Mouse (Mus musculus) frontal cortex, postnatal 10 days (tissue): ENCODE data around the gene Kctd20.

Experiments
- DNase-seq, 2 experiments: peaks; one replicate each; pipeline ENCODE4 v3.0.0; 2022; ENCODE audit warnings: low spot score in 2 of 2, mixed read lengths in 1 of 2

Kctd20 gene

DNA sequence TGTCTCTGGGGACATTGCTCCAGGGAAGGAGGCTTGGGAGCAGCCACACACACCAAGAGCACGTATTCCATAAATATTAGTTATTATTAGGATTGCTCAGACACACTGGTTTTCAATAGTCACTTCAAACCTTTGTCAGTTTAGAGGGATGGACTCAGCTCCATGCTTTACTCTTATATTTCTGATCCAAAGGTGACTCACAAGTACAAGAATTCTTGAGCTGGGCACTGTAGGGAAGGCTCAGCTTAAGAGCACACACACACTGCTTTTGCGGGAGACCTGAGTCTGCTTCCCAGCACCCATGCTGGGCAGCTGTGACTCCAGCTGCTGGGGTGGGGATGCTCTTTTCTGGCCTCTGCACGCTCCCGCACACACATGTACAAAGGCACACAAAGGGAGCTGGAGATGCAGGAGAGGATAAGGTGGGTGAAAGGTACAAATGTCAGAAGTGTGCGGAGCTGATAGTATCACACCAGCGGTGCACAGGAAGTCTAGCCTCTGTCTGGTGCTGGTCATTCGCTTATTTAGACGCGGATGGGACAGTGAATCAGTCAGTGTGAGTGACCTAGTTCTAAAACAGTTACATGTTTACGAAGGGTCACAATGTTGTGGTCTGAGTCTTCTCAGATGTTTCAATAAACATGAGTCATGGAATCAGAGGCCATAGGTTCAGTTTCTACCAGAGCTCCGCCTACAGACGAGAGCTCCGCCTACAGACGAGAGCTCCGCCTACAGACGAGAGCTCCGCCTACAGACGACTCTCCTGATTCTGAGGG lies 20.1 kb upstream of the Kctd20 start:
- no peak for DNase-seq

GRCm38 (mm10) chr17:28932274-28932673 lies 19.5 kb upstream of the Kctd20 start:
- no peak for DNase-seq

DNA sequence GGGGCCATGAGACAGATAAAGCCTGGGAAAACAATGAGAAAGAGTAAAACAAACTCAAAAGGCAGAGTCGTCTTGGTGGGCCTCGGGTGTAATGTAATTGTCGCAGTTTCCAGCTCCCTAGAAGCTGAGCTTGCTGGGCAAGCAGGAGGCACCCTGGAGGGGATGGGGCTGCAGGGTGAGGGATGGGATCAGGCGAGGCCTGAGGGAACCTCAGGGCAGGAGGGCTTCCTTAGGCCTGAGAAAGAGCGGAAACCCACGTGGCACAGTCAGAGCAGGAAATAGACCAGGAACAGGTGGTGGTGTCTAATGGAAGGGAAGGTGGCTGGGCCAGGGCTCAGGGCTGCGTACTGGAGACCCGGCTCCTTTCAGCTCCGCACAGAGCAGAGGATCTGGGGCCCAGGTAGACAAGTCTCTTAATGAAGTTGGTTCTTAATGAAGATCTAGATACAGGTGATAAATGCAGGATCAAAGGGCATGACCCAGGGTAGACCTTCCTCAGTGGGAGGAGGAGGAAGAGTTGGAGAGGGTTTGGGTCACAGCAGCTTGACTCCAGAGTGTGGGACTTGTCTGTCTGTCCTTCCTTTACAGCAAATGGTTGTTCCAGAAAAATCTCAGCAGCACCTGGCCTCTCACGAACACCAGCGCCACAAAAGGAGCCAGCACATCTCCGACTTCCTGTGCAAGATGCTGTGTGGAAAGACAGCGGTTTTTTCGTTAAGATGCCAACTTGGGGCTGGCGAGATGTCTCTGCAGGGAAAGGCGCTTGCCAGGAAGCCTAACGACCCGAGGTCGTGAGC lies 17.4 kb upstream of the Kctd20 start:
- DNase-seq = no peak

- DNase-seq = no peak
These were observed 15.6 kb upstream of the Kctd20 start for GRCm38 (mm10) chr17:28936133-28936532.

- no peak for DNase-seq
These were observed 15.0 kb upstream of the Kctd20 start for GRCm38 (mm10) chr17:28936622-28937345.

DNA sequence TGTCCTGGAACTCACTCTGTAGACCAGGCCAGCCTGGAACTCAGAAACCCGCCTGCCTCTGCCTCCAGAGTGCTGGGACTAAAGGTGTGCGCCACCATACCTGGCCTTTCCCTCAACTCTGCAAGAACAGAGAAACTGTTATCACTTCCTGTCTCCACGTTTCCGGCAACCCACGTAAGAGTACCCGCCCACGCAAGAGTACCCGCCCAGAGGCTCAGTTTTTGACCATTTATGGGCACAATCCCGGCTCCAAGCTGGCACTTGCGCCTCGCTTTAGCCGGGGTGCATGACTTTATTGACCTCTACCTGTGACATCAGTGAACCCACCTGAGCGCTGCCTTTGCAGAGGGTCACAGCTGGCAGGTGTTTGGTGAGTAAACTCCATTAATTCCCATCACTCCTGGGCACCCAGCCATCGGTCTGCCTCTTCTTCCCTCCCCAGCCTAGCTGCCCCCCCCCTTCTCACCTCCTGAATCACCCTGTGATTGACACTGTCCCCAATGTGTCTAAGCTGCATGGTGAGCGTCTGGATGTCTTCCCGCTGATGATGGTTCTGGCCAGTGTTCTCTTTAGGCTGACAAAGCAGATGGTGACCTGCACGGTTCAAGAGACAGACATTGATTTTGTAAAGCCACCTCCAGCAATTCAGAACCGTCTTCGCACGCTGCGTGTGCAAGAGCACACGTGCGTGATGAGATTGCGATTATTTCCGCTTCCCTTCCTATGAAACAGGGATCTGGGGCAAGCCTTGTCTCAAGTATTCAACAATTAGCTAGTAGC lies 10.8 kb upstream of the Kctd20 start:
- DNase-seq = no peak

DNA sequence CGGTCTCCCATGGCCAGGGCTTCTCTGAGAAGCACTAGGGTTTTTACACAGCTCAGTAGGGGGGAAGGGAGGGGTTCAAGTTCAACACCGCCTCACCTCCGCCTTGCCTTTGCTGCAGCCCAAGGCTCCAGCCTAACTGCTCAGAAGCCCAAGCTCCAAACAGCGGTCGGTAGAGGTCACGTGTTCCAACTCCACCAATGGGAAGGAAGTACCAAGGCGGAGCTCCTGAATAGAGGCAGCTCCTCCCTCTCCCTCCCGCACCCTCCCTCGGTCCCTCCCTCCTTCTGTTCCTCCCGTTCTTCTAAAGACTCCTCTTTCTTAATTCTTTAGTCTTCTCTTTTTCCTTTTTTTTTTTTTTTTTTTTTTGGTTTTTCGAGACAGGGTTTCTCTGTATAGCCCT lies 9.6 kb upstream of the Kctd20 start:
- DNase-seq = no peak

- no peak for DNase-seq
These were observed 8.0 kb upstream of the Kctd20 start, which contains the start of gene Pxt1 for GRCm38 (mm10) chr17:28943740-28944139. Gene Pxt1 (minus strand): TSS chr17:28943840.

- DNase-seq = no peak
These were observed 7.3 kb upstream of the Kctd20 start for GRCm38 (mm10) chr17:28944481-28944880.

DNA sequence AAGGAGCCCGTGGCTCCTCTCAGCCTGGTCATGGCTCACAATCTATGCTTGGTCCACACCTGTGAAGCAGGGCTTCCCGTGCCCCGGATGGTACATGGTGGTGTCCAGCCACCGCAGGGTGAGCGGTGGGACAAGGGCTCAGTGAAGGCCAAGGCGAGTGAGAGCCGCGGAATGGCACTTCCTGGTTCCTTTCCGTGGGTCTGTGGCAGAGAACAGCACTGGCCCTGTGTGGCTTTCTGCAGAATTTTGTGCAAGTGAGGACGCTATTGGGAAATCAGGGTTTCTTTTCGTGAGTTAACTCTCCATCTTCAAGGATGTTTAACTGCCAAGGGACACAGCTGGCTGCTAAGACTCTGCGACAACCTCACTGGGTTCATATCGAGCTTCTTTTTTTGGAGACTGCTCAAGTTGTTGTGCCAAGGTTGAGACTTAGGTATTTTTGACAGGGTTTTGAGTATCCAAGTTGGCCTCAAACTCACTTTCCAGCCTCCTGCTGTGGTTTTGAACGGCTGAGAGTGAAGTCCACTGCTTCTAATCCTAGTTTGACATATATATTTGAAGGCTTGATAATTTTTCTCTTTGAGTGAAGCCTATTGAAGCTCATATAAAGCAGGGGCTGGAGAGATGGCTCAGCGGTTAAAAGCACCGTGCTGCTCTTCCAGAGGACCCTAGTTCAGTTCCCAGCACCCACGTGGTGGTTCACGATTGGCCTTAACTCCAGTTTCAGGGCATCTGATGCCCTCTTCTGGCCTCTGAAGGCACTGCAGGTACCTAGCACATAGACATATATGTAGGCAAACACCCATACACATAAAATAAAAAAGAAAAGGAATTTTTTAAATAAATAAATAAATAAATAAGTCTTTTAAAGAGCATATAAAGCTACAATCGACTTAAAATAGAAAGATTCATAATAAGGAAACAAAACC lies 4.5 kb upstream of the Kctd20 start:
- no peak for DNase-seq

DNA sequence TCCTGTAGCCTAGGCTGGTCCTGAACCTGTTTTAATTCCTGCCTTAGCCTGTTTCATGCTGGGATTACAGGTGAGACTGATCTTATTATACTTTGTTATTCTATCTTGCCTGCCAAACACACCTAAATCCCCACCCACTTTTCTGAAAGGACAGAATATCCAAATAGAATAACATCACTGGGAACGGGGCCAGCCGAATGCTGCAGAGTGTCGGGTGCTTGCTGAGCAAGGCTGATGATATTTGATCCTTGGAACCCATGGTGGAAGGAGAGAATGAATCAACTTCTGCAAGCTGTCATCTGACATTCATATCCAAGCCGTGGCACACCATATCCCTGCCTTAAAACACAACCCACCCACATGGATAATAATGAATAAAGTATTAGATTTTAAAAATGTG lies 3.1 kb upstream of the Kctd20 start:
- no peak for DNase-seq

- DNase-seq = no peak
These were observed 999 bp upstream of the Kctd20 start for GRCm38 (mm10) chr17:28950751-28951150.

DNA sequence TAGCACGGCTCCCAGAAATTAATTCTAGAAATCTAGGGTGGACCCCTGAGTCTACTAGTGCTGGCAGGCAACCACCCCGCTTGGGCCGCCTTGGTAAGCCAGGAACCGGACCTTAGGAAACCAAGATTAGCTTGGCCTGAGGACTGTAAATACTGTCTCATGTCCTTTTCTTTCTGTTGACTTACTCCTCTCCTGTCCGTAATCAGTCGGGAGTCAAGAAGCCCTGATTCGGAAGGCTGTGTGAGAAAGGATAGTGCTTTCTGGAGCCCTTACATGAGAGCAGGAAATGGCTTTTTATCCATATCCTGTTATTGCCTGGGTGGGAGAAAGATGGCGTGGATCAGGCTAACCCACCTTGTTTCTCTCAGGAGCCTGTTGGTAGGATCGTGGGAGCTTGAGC lies 1.5 kb downstream of the Kctd20 start:
- DNase-seq = no peak

GRCm38 (mm10) chr17:28954416-28954815 lies 2.7 kb downstream of the Kctd20 start:
- DNase-seq = no peak

GRCm38 (mm10) chr17:28960597-28960996 lies 8.8 kb downstream of the Kctd20 start:
- no peak for DNase-seq

DNA sequence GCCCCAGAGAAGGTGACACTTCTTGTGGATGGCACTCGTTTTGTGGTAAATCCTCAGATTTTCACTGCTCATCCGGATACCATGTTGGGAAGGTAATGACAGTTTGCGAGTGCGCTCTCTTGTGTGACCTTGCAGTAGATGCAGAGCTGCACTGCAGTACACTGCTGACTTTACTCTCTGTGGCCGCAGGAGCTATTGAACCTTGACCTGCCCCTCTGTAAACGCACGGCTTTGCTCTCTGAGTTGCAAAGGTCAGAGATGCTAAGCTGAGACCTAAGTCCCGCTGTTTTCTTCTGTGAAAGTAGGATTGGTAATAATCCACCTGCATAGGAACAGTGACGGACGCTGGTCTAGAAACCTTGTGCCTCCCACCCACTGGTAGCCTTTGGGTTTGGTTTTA lies 9.8 kb downstream of the Kctd20 start:
- DNase-seq = no peak

GRCm38 (mm10) chr17:28967021-28967610 lies 15.4 kb downstream of the Kctd20 start:
- DNase-seq = no peak

DNA sequence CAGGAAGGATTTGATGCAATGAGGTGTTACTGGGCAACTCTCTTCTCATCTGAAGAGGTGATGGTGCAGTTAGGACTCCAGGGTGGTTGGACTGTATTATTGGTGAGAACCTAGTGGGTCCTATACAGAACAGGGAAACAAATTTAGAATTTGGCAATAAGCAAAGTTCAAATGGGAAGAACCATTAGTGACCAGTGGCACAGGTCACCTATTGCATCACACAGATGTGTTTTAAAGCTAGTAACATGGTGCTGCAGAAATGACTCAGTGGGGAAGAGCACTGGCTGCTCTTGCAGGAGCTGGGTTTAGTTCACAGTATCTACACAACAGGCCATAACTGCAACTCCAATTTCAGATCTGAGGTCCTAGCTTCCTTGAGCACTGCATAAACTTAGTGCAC lies 18.4 kb downstream of the Kctd20 start:
- DNase-seq = no peak

GRCm38 (mm10) chr17:28979091-28979490 lies 27.3 kb downstream of the Kctd20 start:
- DNase-seq = no peak

- DNase-seq = no peak
These were observed 29.3 kb downstream of the Kctd20 start for GRCm38 (mm10) chr17:28981081-28981480.
